Mouse (Mus musculus) T-cell, adult 2 months (primary cell): ENCODE measurements around the gene Kcnj6.

Experiments
- DNase-seq: peaks from one replicate; pipeline ENCODE4 v3.0.0; 2022; ENCODE audit warnings: low spot score

Kcnj6 gene

GRCm38 (mm10) chr16:94767606-94768005 is 229.9 kb downstream of the Kcnj6 start:
- no peak for DNase-seq

- DNase-seq = no peak
Measured at GRCm38 (mm10) chr16:94765129-94765528, 232.4 kb downstream of the Kcnj6 start.

GRCm38 (mm10) chr16:94760732-94761131 is 236.8 kb downstream of the Kcnj6 start:
- no peak for DNase-seq

GRCm38 (mm10) chr16:94759761-94760160 is 237.7 kb downstream of the Kcnj6 start:
- DNase-seq = no peak

GRCm38 (mm10) chr16:94758606-94759005 is 238.9 kb downstream of the Kcnj6 start:
- DNase-seq = no peak

- no peak for DNase-seq
Measured at GRCm38 (mm10) chr16:94756352-94756751, 241.1 kb downstream of the Kcnj6 start.

GRCm38 (mm10) chr16:94753453-94753852 is 244.0 kb downstream of the Kcnj6 start:
- DNase-seq = no peak

GRCm38 (mm10) chr16:94752781-94753180 is 244.7 kb downstream of the Kcnj6 start:
- no peak for DNase-seq

GRCm38 (mm10) chr16:94745016-94745415 is 252.5 kb downstream of the Kcnj6 start:
- no peak for DNase-seq

GRCm38 (mm10) chr16:94743853-94744501 is 253.5 kb downstream of the Kcnj6 start:
- DNase-seq = no peak

- no peak for DNase-seq
Measured at GRCm38 (mm10) chr16:94737359-94737687, 260.2 kb downstream of the Kcnj6 start.

- no peak for DNase-seq
Measured at GRCm38 (mm10) chr16:94736462-94737358, 260.8 kb downstream of the Kcnj6 start.

GRCm38 (mm10) chr16:94735472-94735871 is 262.0 kb downstream of the Kcnj6 start:
- DNase-seq = no peak

GRCm38 (mm10) chr16:94731027-94731426 is 266.5 kb downstream of the Kcnj6 start:
- no peak for DNase-seq

- DNase-seq = no peak
Measured at GRCm38 (mm10) chr16:94729236-94729635, 268.3 kb downstream of the Kcnj6 start.

GRCm38 (mm10) chr16:94724747-94725211 is 272.7 kb downstream of the Kcnj6 start:
- DNase-seq = peak; percentile 59

- DNase-seq = peak; percentile 86
Measured at GRCm38 (mm10) chr16:94724061-94724596, 273.4 kb downstream of the Kcnj6 start.

GRCm38 (mm10) chr16:94722936-94723335 is 274.6 kb downstream of the Kcnj6 start:
- no peak for DNase-seq

- DNase-seq = no peak
Measured at GRCm38 (mm10) chr16:94721549-94722006, 275.9 kb downstream of the Kcnj6 start.

- DNase-seq = no peak
Measured at GRCm38 (mm10) chr16:94720476-94721153, 276.9 kb downstream of the Kcnj6 start.

- no peak for DNase-seq
Measured at GRCm38 (mm10) chr16:94719488-94719887, 278.0 kb downstream of the Kcnj6 start.

GRCm38 (mm10) chr16:94718919-94719318 is 278.6 kb downstream of the Kcnj6 start:
- DNase-seq = no peak
